Mouse (Mus musculus): Measurements from ENCODE around the gene Esm1. TPM values are rescaled to one million over a fixed set of nuclear protein-coding genes. Genes with fewer than 3 reads are reported as not detected.
A peak's percentile ranks its signal among the peaks of the same experiment; 100 is the strongest.

Esm1 gene
- 1.6 and 1.8 TPM in 2 replicates for polyA plus RNA-seq (2016; fragmentation: Nextera tagmentation; extraction: Ambion mirVana)

DNA sequence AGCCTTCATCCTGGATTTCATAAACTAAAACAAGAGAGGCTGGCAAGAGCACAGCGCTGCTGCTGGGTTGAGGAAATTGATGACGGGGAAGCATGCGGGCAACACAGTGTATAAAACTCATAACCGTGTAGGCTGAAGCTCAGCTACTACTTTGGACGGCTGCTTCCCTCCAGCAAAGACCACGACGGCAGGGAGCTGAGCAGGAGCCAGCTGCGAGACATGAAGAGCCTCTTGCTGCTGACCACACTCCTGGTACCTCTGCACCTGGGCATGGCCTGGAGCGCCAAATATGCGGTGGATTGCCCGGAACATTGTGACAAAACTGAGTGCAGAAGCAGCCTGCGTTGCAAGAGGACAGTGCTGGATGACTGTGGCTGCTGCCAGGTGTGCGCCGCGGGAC lies at the start of gene Esm1:
Gene Esm1, plus strand, starts transcription at position 36 of the 400 bp plus-strand sequence.
- 0 out of 2 replicates have a peak within 1 kb of the TSS, but pooled peaks have one; percentile 4 for H3K4me2 ChIP-seq
- H3K9me3 ChIP-seq (replicated peaks): no peaks in the 10 kb centered on the region
- H3K4me3 ChIP-seq: no peak within 1 kb of the TSS; the same call in 1 of the 2 replicates
- ATAC-seq: no peak
- peaks cover 13% of the 10 kb centered on the region for H3K27me3 ChIP-seq (replicated peaks)
- H3K36me3 ChIP-seq: no peaks in the 10 kb centered on the region
- peaks cover 21% of the 10 kb centered on the region; the same call in 1 of the 2 replicates for H3K4me1 ChIP-seq
- no peak within 1 kb of the TSS for H3K27ac ChIP-seq
- H3K9ac ChIP-seq: no peak within 1 kb of the TSS
- 38% methylated on average over 15 of the region's 15 CpGs for WGBS (ENCODE audit: insufficient replicate concordance)

DNA sequence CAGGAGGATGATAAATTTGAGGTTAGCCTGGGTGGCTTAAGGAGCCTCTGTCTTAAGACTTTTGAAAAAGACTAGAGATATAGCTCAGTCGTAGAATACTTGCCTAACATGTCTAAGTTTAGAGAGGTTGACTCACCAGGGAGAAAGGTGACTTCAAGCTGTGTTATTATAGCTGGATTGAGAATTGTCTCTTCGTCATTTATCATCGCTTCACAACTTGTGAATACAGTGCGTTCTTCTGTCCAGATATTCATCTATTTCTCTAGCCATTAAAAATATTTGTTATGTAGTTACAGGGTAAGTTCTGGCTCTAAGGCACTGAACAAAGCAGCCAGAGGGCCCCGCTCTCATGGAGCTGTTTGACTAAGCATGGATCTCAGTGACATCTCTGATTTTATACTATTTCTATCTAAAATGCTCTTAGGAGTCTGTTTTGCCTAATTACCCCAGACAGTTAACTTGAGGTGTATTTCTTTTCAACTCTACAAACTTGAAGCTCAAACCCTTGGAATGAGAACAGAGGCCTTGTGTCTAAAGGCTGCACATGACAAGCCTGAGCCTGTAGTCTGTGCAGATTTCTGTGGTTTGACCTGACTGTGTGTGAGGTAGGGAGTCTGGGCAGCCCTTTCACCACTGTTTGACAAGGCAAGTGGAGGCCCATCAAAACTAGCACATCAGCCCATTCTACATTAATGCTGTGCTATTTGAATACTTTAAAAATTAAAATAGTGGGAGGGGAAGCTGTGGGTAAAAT lies 45.0 kb upstream of the Esm1 start:
- Histone ChIP-seq H3K4me1 (no peaks in the 10 kb centered on the region), H3K4me3 (no peak overlapping the region), H3K27ac (no peak overlapping the region), H3K4me2 (no peak overlapping the region), H3K27me3 (replicated peaks) (no peaks in the 10 kb centered on the region), H3K36me3 (no peaks in the 10 kb centered on the region), H3K9ac (no peak overlapping the region), H3K9me3 (replicated peaks) (no peaks in the 10 kb centered on the region)
- 79% methylated on average over 5 of the region's 5 CpGs for WGBS (ENCODE audit: insufficient replicate concordance)
- no peak for ATAC-seq

DNA sequence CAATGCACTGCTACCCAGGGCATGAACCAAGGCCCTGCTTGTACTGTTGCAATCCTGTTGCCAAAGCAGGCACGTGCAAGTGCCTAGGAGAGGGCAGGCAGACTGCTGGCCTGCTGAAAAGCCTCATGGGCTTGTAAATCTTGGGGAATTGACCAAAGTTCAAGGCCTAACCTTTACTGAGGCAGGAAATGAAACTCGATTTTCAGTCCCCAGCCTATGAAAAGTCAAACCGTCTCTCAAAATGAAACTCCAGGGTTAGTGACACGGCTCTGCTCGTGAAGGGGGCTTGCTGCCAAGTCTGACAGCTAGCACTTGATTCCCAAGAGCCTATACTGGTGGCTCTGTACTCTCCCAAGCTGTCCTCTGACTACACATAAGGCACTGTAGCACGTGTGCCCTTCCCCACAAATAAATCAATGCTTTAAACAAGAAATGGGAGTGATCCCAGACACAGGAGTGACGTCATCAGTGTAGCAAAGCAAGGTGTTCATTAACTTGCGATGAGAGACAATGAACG lies 41.4 kb upstream of the Esm1 start:
- no peak for ATAC-seq
- Histone ChIP-seq H3K9me3 (replicated peaks) (no peaks in the 10 kb centered on the region), H3K27ac (no peak overlapping the region), H3K36me3 (no peaks in the 10 kb centered on the region), H3K27me3 (replicated peaks) (no peaks in the 10 kb centered on the region), H3K4me3 (no peak overlapping the region), H3K4me2 (no peak overlapping the region), H3K4me1 (no peaks in the 10 kb centered on the region), H3K9ac (no peak overlapping the region)
- WGBS (ENCODE audit: insufficient replicate concordance): 58% methylated on average over 9 of the region's 9 CpGs

DNA sequence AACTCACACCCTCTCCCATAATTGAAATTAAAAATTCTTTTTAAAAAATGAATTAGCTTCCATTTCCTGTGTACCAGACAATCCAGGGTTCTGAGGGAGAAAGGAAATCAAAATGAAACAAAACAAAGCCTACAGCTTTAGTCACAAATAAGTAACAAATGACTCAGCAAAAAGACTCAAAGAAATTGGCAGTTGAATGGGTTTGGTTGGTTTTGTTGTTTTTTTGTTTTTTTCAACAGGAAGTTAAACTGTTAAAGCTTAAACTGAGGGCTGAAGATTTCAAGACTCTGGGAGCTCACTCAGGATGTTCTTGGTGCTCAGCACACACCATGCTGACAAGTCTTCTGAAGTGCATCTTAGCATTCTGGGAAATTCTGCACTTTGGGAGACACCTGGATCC lies 39.2 kb upstream of the Esm1 start:
- ATAC-seq: no peak
- Histone ChIP-seq H3K9me3 (replicated peaks) (no peaks in the 10 kb centered on the region), H3K9ac (no peak overlapping the region), H3K4me2 (no peak overlapping the region), H3K27me3 (replicated peaks) (no peaks in the 10 kb centered on the region), H3K27ac (no peak overlapping the region), H3K4me1 (no peaks in the 10 kb centered on the region), H3K36me3 (no peaks in the 10 kb centered on the region), H3K4me3 (no peak overlapping the region)

DNA sequence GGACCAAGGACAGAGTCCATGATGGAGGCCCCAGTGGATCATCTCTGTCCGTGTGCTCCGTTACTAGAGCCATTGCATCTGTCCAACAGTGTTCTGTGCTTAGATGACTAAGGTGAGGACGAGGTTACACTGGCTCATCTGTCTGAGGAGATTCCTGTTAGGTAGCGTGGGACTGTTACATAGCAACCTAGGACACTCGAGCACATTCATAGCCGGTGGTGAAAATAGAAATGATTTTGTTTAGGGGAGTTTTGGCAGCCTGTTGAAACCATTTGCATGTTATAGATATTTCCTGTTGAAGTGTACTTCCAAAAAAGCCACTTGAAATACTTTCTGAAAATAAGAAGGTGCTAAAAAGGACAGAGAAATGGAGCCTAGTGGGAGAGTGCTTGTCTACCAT lies 35.3 kb upstream of the Esm1 start:
- no peak overlapping the region for H3K4me2 ChIP-seq
- WGBS (ENCODE audit: insufficient replicate concordance): 66% methylated on average over 6 of the region's 6 CpGs
- H3K27ac ChIP-seq: no peak overlapping the region
- no peaks in the 10 kb centered on the region for H3K27me3 ChIP-seq (replicated peaks)
- H3K9ac ChIP-seq: no peak overlapping the region
- H3K9me3 ChIP-seq (replicated peaks): no peaks in the 10 kb centered on the region
- H3K4me1 ChIP-seq: no peaks in the 10 kb centered on the region
- no peak for ATAC-seq
- H3K4me3 ChIP-seq: no peak overlapping the region
- no peaks in the 10 kb centered on the region for H3K36me3 ChIP-seq

DNA sequence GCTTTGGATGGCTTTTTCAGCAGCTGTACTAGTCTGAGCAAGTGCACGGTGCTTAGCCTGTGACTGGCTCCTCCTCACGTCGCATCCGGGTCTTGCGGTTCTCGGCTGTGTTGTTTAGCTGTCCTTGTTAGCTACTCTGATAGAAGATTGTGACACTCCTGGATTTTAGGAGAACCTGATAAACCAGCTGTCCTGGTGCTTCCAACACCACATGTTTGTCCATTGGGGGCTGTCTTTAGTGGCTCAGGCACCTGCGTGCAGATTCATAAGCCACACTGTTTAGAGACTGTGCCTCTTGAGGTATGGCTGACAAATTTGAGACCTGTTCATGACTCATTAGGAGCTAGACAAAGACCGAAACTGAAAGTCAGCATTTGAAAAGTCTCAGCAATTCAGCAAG lies 26.1 kb upstream of the Esm1 start:
- Histone ChIP-seq H3K27me3 (replicated peaks) (no peaks in the 10 kb centered on the region), H3K9me3 (replicated peaks) (0 out of 2 replicates have a peak, but pooled peaks cover 5% of the 10 kb centered on the region), H3K36me3 (no peaks in the 10 kb centered on the region), H3K4me1 (no peaks in the 10 kb centered on the region), H3K27ac (no peak overlapping the region), H3K9ac (no peak overlapping the region), H3K4me3 (no peak overlapping the region), H3K4me2 (no peak overlapping the region)
- WGBS (ENCODE audit: insufficient replicate concordance): 67% methylated on average over 8 of the region's 8 CpGs
- no peak for ATAC-seq

DNA sequence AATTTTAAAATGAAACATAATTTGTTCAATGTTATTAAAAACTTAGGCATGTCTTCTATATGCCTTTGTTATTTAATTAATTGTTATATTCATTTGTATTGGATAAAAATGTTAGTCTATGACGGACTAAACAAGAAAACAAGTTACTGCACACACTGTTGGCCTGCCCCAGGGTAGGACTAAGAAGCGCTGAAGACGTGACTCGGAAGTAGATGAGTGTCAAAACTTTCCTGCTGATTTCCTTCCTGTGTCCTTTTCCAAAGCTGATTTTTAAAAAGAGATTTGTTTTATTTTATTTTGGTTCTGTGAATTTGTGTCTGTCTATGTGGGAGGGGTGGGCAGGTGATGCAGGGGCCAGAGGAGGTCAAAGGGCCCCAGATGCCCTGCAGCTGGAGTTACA lies 25.7 kb upstream of the Esm1 start:
- no peak overlapping the region for H3K9ac ChIP-seq
- no peak overlapping the region for H3K27ac ChIP-seq
- no peak for ATAC-seq
- no peaks in the 10 kb centered on the region for H3K4me1 ChIP-seq
- 0 out of 2 replicates have a peak, but pooled peaks cover 7% of the 10 kb centered on the region for H3K9me3 ChIP-seq (replicated peaks)
- no peak overlapping the region for H3K4me2 ChIP-seq
- 75% methylated on average over 4 of the region's 4 CpGs for WGBS (ENCODE audit: insufficient replicate concordance)
- no peak overlapping the region for H3K4me3 ChIP-seq
- no peaks in the 10 kb centered on the region for H3K36me3 ChIP-seq
- no peaks in the 10 kb centered on the region for H3K27me3 ChIP-seq (replicated peaks)

DNA sequence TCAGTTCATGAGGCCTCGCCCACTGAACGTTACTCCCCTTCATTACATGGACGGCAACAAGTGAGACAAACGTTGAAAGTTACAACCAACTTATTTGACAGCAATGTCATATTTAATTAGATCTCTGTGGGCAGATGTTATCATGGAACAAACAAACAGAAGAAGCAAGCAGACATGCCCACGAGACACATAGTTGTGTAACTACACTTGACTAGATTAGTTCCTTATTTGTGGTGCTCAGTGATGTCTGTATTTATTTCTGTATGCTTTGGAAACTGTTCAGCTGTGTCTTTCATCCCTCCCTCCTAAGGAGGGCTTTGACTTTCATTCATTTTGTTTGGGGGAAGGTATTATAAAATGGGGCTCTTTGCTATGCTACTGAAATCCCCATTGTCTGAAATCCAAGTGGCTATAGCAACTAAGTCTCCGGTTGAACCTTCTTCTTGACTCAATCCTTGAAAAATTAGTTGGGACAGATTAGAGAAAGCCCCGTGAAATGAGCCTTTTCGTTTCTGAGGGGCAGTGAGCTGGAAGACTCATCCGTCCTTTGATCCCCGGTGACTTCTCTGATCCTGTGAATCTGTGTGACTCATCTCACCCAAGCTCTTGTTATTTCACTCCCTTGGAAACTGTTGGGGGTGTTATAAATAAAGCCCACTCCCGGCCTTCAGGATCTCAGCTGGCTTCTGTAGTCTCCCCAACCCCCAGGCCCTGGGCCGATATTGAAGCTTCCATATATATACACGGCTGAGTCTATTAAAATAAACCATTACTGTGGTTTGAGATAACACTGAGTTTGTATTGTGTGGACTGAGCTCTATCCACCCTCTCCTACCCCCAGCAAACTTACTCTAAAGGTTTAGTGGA lies 12.4 kb upstream of the Esm1 start:
- Histone ChIP-seq H3K36me3 (no peaks in the 10 kb centered on the region), H3K9ac (no peak overlapping the region), H3K9me3 (replicated peaks) (no peaks in the 10 kb centered on the region), H3K27ac (no peak overlapping the region), H3K4me2 (no peak overlapping the region), H3K27me3 (replicated peaks) (no peaks in the 10 kb centered on the region), H3K4me3 (no peak overlapping the region), H3K4me1 (peaks cover 4% of the 10 kb centered on the region; the same call in 1 of the 2 replicates)
- 60% methylated on average over 13 of the region's 13 CpGs for WGBS (ENCODE audit: insufficient replicate concordance)
- no peak for ATAC-seq

DNA sequence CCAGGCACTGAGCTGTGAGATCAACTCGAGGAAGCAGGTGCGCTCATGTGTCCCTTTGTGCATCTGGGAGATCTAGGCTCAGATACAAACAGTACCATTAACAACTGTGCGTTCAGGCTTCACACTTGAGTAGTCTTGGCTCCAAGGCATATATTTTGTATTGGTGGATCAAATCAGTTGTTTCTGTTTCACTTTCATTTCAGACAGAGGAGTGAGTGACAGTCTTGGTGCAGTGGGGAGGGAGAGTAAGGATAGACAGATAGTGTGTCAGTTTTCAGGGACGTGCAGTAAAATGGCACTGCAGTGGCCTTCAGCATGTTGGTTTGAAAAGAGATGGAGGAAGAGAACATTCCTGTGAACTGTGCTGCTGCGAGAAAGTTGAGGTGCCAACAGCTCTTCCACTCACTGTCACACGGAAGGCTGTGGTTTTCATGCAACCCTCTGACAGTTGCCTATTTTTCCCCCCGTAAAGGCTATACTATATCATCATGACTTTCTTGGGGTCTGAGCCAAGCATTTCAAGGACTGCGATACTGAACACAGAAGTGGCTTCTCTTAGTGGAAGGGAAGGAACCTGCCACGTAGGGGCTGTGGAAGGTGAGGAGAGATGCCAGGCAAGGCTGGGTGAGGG lies 11.5 kb upstream of the Esm1 start:
- ATAC-seq: no peak
- H3K4me1 ChIP-seq: peaks cover 4% of the 10 kb centered on the region; the same call in 1 of the 2 replicates
- no peak overlapping the region for H3K9ac ChIP-seq
- H3K27ac ChIP-seq: no peak overlapping the region
- no peak overlapping the region for H3K4me3 ChIP-seq
- H3K4me2 ChIP-seq: no peak overlapping the region
- no peaks in the 10 kb centered on the region for H3K36me3 ChIP-seq
- H3K27me3 ChIP-seq (replicated peaks): no peaks in the 10 kb centered on the region
- no peaks in the 10 kb centered on the region for H3K9me3 ChIP-seq (replicated peaks)
- 61% methylated on average over 9 of the region's 9 CpGs for WGBS (ENCODE audit: insufficient replicate concordance)

DNA sequence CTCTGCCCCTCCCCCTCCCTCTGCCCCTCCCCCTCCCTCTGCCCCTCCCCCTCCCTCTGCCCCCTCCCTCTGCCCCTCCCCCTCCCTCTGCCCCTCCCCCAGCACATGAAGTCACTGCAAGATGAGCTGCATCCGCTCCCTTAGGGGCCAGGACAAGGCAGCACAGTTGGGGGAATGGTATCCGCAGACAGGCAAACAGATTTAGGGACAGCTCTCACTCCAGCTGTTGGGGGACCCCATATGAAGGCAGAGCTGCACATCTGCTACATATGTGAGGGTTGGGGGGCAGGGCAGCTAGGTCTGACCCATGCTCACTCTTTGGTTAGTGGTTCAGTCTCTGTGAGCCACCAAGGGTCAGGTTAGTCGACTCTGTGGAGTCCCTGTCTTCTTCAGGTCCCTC lies 10.1 kb upstream of the Esm1 start:
- no peak overlapping the region for H3K4me2 ChIP-seq
- WGBS (ENCODE audit: insufficient replicate concordance): 54% methylated on average over 3 of the region's 3 CpGs
- no peak overlapping the region for H3K4me3 ChIP-seq
- no peaks in the 10 kb centered on the region for H3K36me3 ChIP-seq
- no peaks in the 10 kb centered on the region for H3K27me3 ChIP-seq (replicated peaks)
- no peak for ATAC-seq
- no peak overlapping the region for H3K9ac ChIP-seq
- no peaks in the 10 kb centered on the region for H3K9me3 ChIP-seq (replicated peaks)
- H3K4me1 ChIP-seq: peaks cover 4% of the 10 kb centered on the region; the same call in 1 of the 2 replicates
- H3K27ac ChIP-seq: no peak overlapping the region

DNA sequence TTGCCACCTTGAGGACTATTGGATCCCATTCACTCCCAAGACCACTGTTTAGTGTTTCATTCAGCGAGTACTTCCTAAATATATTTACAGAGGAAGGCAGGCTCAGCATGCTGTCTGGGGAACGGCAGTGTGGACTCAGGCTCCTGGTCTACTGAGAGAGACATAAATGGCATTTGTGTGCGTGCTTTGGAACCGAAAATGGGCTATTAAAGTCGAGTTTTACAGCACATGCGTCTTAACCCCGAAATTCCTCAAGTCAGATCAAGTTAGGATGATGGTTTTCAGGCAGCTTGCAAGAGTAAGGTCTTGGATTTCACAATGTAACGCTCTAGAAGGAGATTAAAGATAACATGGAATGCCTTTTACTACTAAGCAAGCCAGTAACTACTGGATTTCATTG lies 8.7 kb upstream of the Esm1 start:
- Histone ChIP-seq H3K4me3 (no peak overlapping the region), H3K9me3 (replicated peaks) (no peaks in the 10 kb centered on the region), H3K4me2 (no peak overlapping the region), H3K36me3 (no peaks in the 10 kb centered on the region), H3K9ac (no peak overlapping the region), H3K4me1 (peaks cover 4% of the 10 kb centered on the region; the same call in 1 of the 2 replicates), H3K27ac (no peak overlapping the region), H3K27me3 (replicated peaks) (no peaks in the 10 kb centered on the region)
- ATAC-seq: no peak
- 58% methylated on average over 8 of the region's 8 CpGs for WGBS (ENCODE audit: insufficient replicate concordance)

DNA sequence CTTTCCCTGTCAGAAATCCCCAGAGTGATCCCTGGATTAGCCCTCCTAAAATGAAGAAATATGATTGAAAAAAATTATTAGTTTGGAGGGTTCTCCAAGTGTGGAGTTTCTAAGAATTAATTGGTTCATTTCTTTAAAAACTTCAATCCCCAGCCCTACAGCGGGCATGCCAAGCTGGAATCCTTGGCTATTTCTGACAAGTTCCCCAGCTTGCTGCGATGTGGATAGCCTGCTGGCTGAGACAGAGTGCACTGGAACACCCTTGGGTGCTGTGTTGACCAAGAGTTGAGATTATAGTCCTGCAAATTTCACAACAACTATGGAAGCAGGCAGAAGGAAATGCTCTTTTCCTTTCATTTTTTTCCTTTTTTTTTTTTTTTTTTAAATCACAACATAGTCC lies 7.8 kb upstream of the Esm1 start:
- H3K9ac ChIP-seq: no peak overlapping the region
- H3K4me1 ChIP-seq: peaks cover 4% of the 10 kb centered on the region; the same call in 1 of the 2 replicates
- H3K36me3 ChIP-seq: no peaks in the 10 kb centered on the region
- no peak overlapping the region for H3K27ac ChIP-seq
- H3K4me3 ChIP-seq: no peak overlapping the region
- no peak overlapping the region for H3K4me2 ChIP-seq
- ATAC-seq: no peak
- no peaks in the 10 kb centered on the region for H3K27me3 ChIP-seq (replicated peaks)
- 66% methylated on average over 2 of the region's 2 CpGs for WGBS (ENCODE audit: insufficient replicate concordance)
- no peaks in the 10 kb centered on the region for H3K9me3 ChIP-seq (replicated peaks)

All from liver, embryonic 12.5 days (tissue).